Mouse (Mus musculus) lung, adult 2 months (tissue): ENCODE measurements around the gene Spag9. TPM values are rescaled to one million over a fixed set of nuclear protein-coding genes. Genes with fewer than 3 reads are reported as not detected.
A peak's percentile ranks its signal among the peaks of the same experiment; 100 is the strongest.

Experiments used
- DNase-seq: peaks from one replicate; pipeline ENCODE4 v3.0.0; 2022
- H3K4me1 ChIP-seq: fragments of 200-500 bp; 2 replicates; pipeline ENCODE4 v1.6.1; 2011; ENCODE audit warnings: low read length; ENCODE audit not compliant: control insufficient read depth, insufficient read depth
- H3K4me3 ChIP-seq: fragments of 200-500 bp; replicated peaks from 2 replicates; pipeline ENCODE3; 2011; ENCODE audit warnings: low read depth, mild to moderate bottlenecking, control low read depth, low read length; ENCODE audit errors: extremely low read depth
- CTCF ChIP-seq: fragments of 200-500 bp; IDR thresholded peaks from 2 replicates; pipeline ENCODE4 v1.5.1; 2011; ENCODE audit warnings: mild to moderate bottlenecking, low read length, control low read depth; ENCODE audit not compliant: insufficient read depth
- POLR2A ChIP-seq: fragments of 200-500 bp; IDR thresholded peaks from 2 replicates; pipeline ENCODE4 v1.6.1; 2011; ENCODE audit warnings: low read depth, mild to moderate bottlenecking, control low read depth, low read length, borderline replicate concordance; ENCODE audit errors: extremely low read depth
- WGBS: fragments of 180-500 bp; shearing (Covaris S2); methylation state at CpG from one replicate; pipeline ENCODE4 v1.1.7; 2018; 5-methylcytosine and 5-hydroxymethylcytosine counted together
- polyA plus RNA-seq: library from polyadenylated mRNA; depleted of rRNA; stranded (reverse); fragments of >200 nt; gene quantifications from 2 replicates; pipeline ENCODE4 v1.2.3, GENCODE M21; 2012

Spag9 gene
- polyA plus RNA-seq, 1 experiment: 33.9 TPM

- TF ChIP-seq POLR2A (no peak), CTCF (no peak)
- no peak for DNase-seq
- H3K4me3 ChIP-seq: no peak overlapping the region
- WGBS: 75% methylated on average over 4 of the region's 4 CpGs
- H3K4me1 ChIP-seq: no peaks in the 10 kb centered on the region
Observed at GRCm38 (mm10) chr11:93963013-93963412, 32.9 kb upstream of the Spag9 start.

GRCm38 (mm10) chr11:93965391-93965790, 30.5 kb upstream of the Spag9 start:
- Histone ChIP-seq H3K4me1 (0 out of 2 replicates have a peak, but pooled peaks cover 2% of the 10 kb centered on the region), H3K4me3 (no peak overlapping the region)
- TF ChIP-seq POLR2A (no peak), CTCF (no peak)
- DNase-seq: no peak
- WGBS: 86% methylated on average over 6 of the region's 6 CpGs

GRCm38 (mm10) chr11:93967381-93967780, 28.5 kb upstream of the Spag9 start:
- DNase-seq: no peak
- TF ChIP-seq CTCF (no peak), POLR2A (no peak)
- H3K4me3 ChIP-seq: peak overlapping the region; percentile 92
- H3K4me1 ChIP-seq: 0 out of 2 replicates have a peak, but pooled peaks cover 2% of the 10 kb centered on the region
- WGBS: 4% methylated on average over 11 of the region's 11 CpGs

GRCm38 (mm10) chr11:93968005-93968847, 27.7 kb upstream of the Spag9 start, which contains the start of the genes Gm20390 and Nme1:
Gene Gm20390 (minus strand): TSS chr11:93968293.
Gene Nme1 (minus strand): TSS chr11:93968521.
- 0 out of 2 replicates have a peak, but pooled peaks have one; percentile 8 for TF ChIP-seq POLR2A
- peak; percentile 78 for TF ChIP-seq CTCF
- DNase-seq: peak; percentile 94
- Histone ChIP-seq H3K4me1 (0 out of 2 replicates have a peak, but pooled peaks cover 2% of the 10 kb centered on the region), H3K4me3 (peak within 1 kb of the TSS; percentile 92)
- under 1% methylated on average over 40 of the region's 40 CpGs for WGBS

- H3K4me1 ChIP-seq: 0 out of 2 replicates have a peak, but pooled peaks cover 2% of the 10 kb centered on the region
- no peak for TF ChIP-seq POLR2A
- no peak for TF ChIP-seq CTCF
- WGBS: 32% methylated on average over 6 of the region's 6 CpGs
- H3K4me3 ChIP-seq: no peak overlapping the region
- DNase-seq: no peak
Observed at GRCm38 (mm10) chr11:93968848-93969128, 27.1 kb upstream of the Spag9 start.

GRCm38 (mm10) chr11:93969171-93969570, 26.7 kb upstream of the Spag9 start:
- no peak overlapping the region for H3K4me3 ChIP-seq
- WGBS: 92% methylated on average over 6 of the region's 6 CpGs
- TF ChIP-seq POLR2A (no peak), CTCF (no peak)
- 0 out of 2 replicates have a peak, but pooled peaks cover 2% of the 10 kb centered on the region for H3K4me1 ChIP-seq
- no peak for DNase-seq

- no peak overlapping the region for H3K4me3 ChIP-seq
- no peak for TF ChIP-seq CTCF
- DNase-seq: no peak
- WGBS: 49% methylated on average over 1 of the region's 1 CpGs
- H3K4me1 ChIP-seq: 0 out of 2 replicates have a peak, but pooled peaks cover 2% of the 10 kb centered on the region
Observed at GRCm38 (mm10) chr11:93969799-93970198, 26.1 kb upstream of the Spag9 start.

- 0 out of 2 replicates have a peak, but pooled peaks cover 2% of the 10 kb centered on the region for H3K4me1 ChIP-seq
- DNase-seq: no peak
- H3K4me3 ChIP-seq: no peak overlapping the region
- no peak for TF ChIP-seq POLR2A
- WGBS: 85% methylated on average over 5 of the region's 5 CpGs
Observed at GRCm38 (mm10) chr11:93972951-93973350, 22.9 kb upstream of the Spag9 start.

- TF ChIP-seq POLR2A: no peak
- TF ChIP-seq CTCF: no peak
- 42% methylated on average over 6 of the region's 6 CpGs for WGBS
- no peaks in the 10 kb centered on the region for H3K4me1 ChIP-seq
- H3K4me3 ChIP-seq: no peak overlapping the region
- DNase-seq: no peak
Observed at GRCm38 (mm10) chr11:93979502-93980049, 16.3 kb upstream of the Spag9 start.

- Histone ChIP-seq H3K4me1 (peaks cover 11% of the 10 kb centered on the region), H3K4me3 (no peak overlapping the region)
- TF ChIP-seq POLR2A (no peak), CTCF (no peak)
- DNase-seq: no peak
- WGBS: 91% methylated on average over 3 of the region's 3 CpGs
Observed at GRCm38 (mm10) chr11:93984619-93985018, 11.3 kb upstream of the Spag9 start.
